Mouse (Mus musculus) hindbrain, embryonic 14.5 days (tissue): Measurements from ENCODE around the gene Lfng. TPM values are rescaled to one million over a fixed set of nuclear protein-coding genes. Genes with fewer than 3 reads are reported as not detected.
A peak's percentile ranks its signal among the peaks of the same experiment; 100 is the strongest.

Experiments
- ATAC-seq: fragments of 200-750 bp; cut with Nextera tagmentation; 2 replicates; pipeline ENCODE4 v1.8.0; 2017; ENCODE audit warnings: moderate number of reproducible peaks, mild to moderate bottlenecking, moderate TSS enrichment, moderate library complexity; ENCODE audit not compliant: low FRiP score
- DNase-seq: peaks from one replicate; pipeline ENCODE4 v3.0.0-alpha.2; 2015; ENCODE audit warnings: low spot score
- H3K27ac ChIP-seq: fragments of 300-500 bp; sonication (generic); 2 replicates; pipeline ENCODE4 v1.5.1; 2014; ENCODE audit warnings: mild to moderate bottlenecking, moderate library complexity
- H3K27me3 ChIP-seq: fragments of 300-500 bp; sonication (generic); 2 replicates; pipeline ENCODE4 v1.6.1; 2014; ENCODE audit warnings: mild to moderate bottlenecking, low read length, mixed read lengths; ENCODE audit not compliant: control insufficient read depth, insufficient read depth
- H3K36me3 ChIP-seq: fragments of 300-500 bp; sonication (generic); replicated peaks from 2 replicates; pipeline ENCODE4 v1.6.1; 2014; ENCODE audit not compliant: control insufficient read depth, insufficient read depth
- H3K4me1 ChIP-seq: fragments of 300-500 bp; sonication (generic); replicated peaks from 2 replicates; pipeline ENCODE4 v1.6.1; 2014; ENCODE audit warnings: antibody characterized with exemption, low read length, mixed read lengths; ENCODE audit not compliant: control insufficient read depth, insufficient read depth
- H3K4me2 ChIP-seq: fragments of 300-500 bp; sonication (generic); replicated peaks from 2 replicates; pipeline ENCODE4 v1.6.1; 2014; ENCODE audit warnings: mild to moderate bottlenecking, moderate library complexity
- H3K4me3 ChIP-seq: fragments of 300-500 bp; sonication (generic); replicated peaks from 2 replicates; pipeline ENCODE4 v1.5.1; 2014; ENCODE audit warnings: mild to moderate bottlenecking, low read length
- H3K9ac ChIP-seq: fragments of 300-500 bp; sonication (generic); 2 replicates; pipeline ENCODE4 v1.6.1; 2014
- H3K9me3 ChIP-seq: fragments of 300-500 bp; sonication (generic); 2 replicates; pipeline ENCODE4 v1.6.1; 2016; ENCODE audit warnings: low read length; ENCODE audit not compliant: control insufficient read depth
- WGBS: fragments of 180-500 bp; shearing (Covaris S2); extraction: QIAGEN DNeasy Blood & Tissue Kit; methylation state at CpG from one replicate; pipeline ENCODE4 v1.1.7; 2014; 5-methylcytosine and 5-hydroxymethylcytosine counted together
- polyA plus RNA-seq: library from polyadenylated mRNA; unstranded; fragments of >200 nt; fragmentation: Nextera tagmentation; extraction: Ambion mirVana; gene quantifications from 2 replicates; pipeline ENCODE4 v1.2.1, GENCODE M21; 2014

The Lfng gene
- 25.7 and 30.1 TPM in 2 replicates for polyA plus RNA-seq

- DNase-seq (peak; percentile 76), ATAC-seq (peak; percentile 58)
- peaks cover under 1% of the 10 kb centered on the region; the same call in 1 of the 2 replicates for H3K36me3 ChIP-seq
- H3K4me1 ChIP-seq, result peaks cover 42% of the 10 kb centered on the region
- peak within 1 kb of the TSS; percentile 88 for H3K27ac ChIP-seq
- H3K27me3 ChIP-seq, result peaks cover 32% of the 10 kb centered on the region
- H3K4me2 ChIP-seq, result peak within 1 kb of the TSS; percentile 87
- H3K9ac ChIP-seq, result peak within 1 kb of the TSS; percentile 64
- under 1% methylated on average over 77 of the region's 91 CpGs for WGBS
- H3K9me3 ChIP-seq, result no peaks in the 10 kb centered on the region
- H3K4me3 ChIP-seq, result peak within 1 kb of the TSS; percentile 55
Measured at GRCm38 (mm10) chr5:140607001-140607835, at the start of gene Lfng. Gene Lfng (plus strand): TSS chr5:140607320.

GRCm38 (mm10) chr5:140562601-140563000 lies 44.5 kb upstream of the Lfng start:
- Histone ChIP-seq H3K4me1 (no peaks in the 10 kb centered on the region), H3K9ac (no peak overlapping the region), H3K9me3 (no peaks in the 10 kb centered on the region), H3K4me2 (no peak overlapping the region), H3K27me3 (no peaks in the 10 kb centered on the region), H3K4me3 (no peak overlapping the region), H3K27ac (no peak overlapping the region), H3K36me3 (no peaks in the 10 kb centered on the region)
- DNase-seq (no peak), ATAC-seq (no peak)
- 80% methylated on average over 9 of the region's 9 CpGs for WGBS

GRCm38 (mm10) chr5:140564896-140565295 lies 42.2 kb upstream of the Lfng start, which contains the start of gene Grifin:
Gene Grifin (minus strand): TSS chr5:140565071.
- Histone ChIP-seq H3K36me3 (no peaks in the 10 kb centered on the region), H3K4me1 (no peaks in the 10 kb centered on the region), H3K4me2 (no peak within 1 kb of the TSS), H3K4me3 (no peak within 1 kb of the TSS), H3K9ac (no peak within 1 kb of the TSS), H3K9me3 (no peaks in the 10 kb centered on the region), H3K27ac (no peak within 1 kb of the TSS), H3K27me3 (no peaks in the 10 kb centered on the region)
- no peak for ATAC-seq
- DNase-seq, result no peak
- WGBS, result 68% methylated on average over 4 of the region's 4 CpGs

GRCm38 (mm10) chr5:140565451-140565850 lies 41.7 kb upstream of the Lfng start:
- Histone ChIP-seq H3K27me3 (no peaks in the 10 kb centered on the region), H3K4me1 (no peaks in the 10 kb centered on the region), H3K27ac (no peak overlapping the region), H3K4me3 (no peak overlapping the region), H3K9ac (no peak overlapping the region), H3K4me2 (no peak overlapping the region), H3K36me3 (no peaks in the 10 kb centered on the region), H3K9me3 (no peaks in the 10 kb centered on the region)
- DNase-seq, result no peak
- whole genome bisulfite sequencing, result 27% methylated on average over 5 of the region's 5 CpGs
- peak; percentile 44; the same call in 1 of the 2 replicates for ATAC-seq

GRCm38 (mm10) chr5:140565856-140566255 lies 41.3 kb upstream of the Lfng start:
- ATAC-seq (peak; percentile 18; the same call in 1 of the 2 replicates), DNase-seq (no peak)
- Histone ChIP-seq H3K4me1 (no peaks in the 10 kb centered on the region), H3K4me2 (no peak overlapping the region), H3K36me3 (no peaks in the 10 kb centered on the region), H3K9me3 (no peaks in the 10 kb centered on the region), H3K9ac (no peak overlapping the region), H3K4me3 (no peak overlapping the region), H3K27ac (no peak overlapping the region), H3K27me3 (no peaks in the 10 kb centered on the region)
- 50% methylated on average over 6 of the region's 6 CpGs for WGBS

GRCm38 (mm10) chr5:140566271-140566670 lies 40.8 kb upstream of the Lfng start:
- Histone ChIP-seq H3K4me1 (no peaks in the 10 kb centered on the region), H3K9ac (no peak overlapping the region), H3K36me3 (no peaks in the 10 kb centered on the region), H3K4me3 (no peak overlapping the region), H3K9me3 (no peaks in the 10 kb centered on the region), H3K27ac (no peak overlapping the region), H3K27me3 (no peaks in the 10 kb centered on the region), H3K4me2 (no peak overlapping the region)
- DNase-seq (no peak), ATAC-seq (no peak)
- WGBS, result 62% methylated on average over 4 of the region's 4 CpGs

GRCm38 (mm10) chr5:140567321-140567720 lies 39.8 kb upstream of the Lfng start:
- DNase-seq, result no peak

GRCm38 (mm10) chr5:140567751-140568150 lies 39.4 kb upstream of the Lfng start:
- no peak overlapping the region for H3K9ac ChIP-seq
- H3K27me3 ChIP-seq, result no peaks in the 10 kb centered on the region
- no peaks in the 10 kb centered on the region for H3K36me3 ChIP-seq
- H3K27ac ChIP-seq, result no peak overlapping the region
- no peaks in the 10 kb centered on the region for H3K9me3 ChIP-seq
- 86% methylated on average over 5 of the region's 5 CpGs for WGBS
- no peak overlapping the region for H3K4me2 ChIP-seq
- DNase-seq (no peak), ATAC-seq (no peak)
- H3K4me1 ChIP-seq, result no peaks in the 10 kb centered on the region
- H3K4me3 ChIP-seq, result no peak overlapping the region

More at GRCm38 (mm10) chr5:140567321-140567720, 39.8 kb upstream of the Lfng start:
- Histone ChIP-seq H3K4me3 (no peak overlapping the region), H3K9ac (no peak overlapping the region), H3K36me3 (no peaks in the 10 kb centered on the region), H3K4me2 (no peak overlapping the region), H3K4me1 (no peaks in the 10 kb centered on the region), H3K27me3 (no peaks in the 10 kb centered on the region), H3K9me3 (no peaks in the 10 kb centered on the region), H3K27ac (no peak overlapping the region)
- ATAC-seq, result no peak
- 66% methylated on average over 11 of the region's 11 CpGs for WGBS

- Histone ChIP-seq H3K27me3 (no peaks in the 10 kb centered on the region), H3K9me3 (no peaks in the 10 kb centered on the region), H3K4me2 (no peak overlapping the region), H3K27ac (no peak overlapping the region), H3K4me3 (no peak overlapping the region), H3K4me1 (no peaks in the 10 kb centered on the region), H3K36me3 (no peaks in the 10 kb centered on the region), H3K9ac (no peak overlapping the region)
- ATAC-seq (no peak), DNase-seq (peak; percentile 77)
- 42% methylated on average over 10 of the region's 10 CpGs for WGBS
Measured at GRCm38 (mm10) chr5:140568321-140568970, 38.7 kb upstream of the Lfng start.
